Mouse (Mus musculus): ENCODE data around the gene Vps29.
"Not testable (repeated sequence)": the region's sequence is repeated elsewhere in the genome, so short reads cannot be mapped to it uniquely, and the experiment has no call there.

Gene Vps29

GRCm38 (mm10) chr5:122353807-122354491, at the start of gene Vps29, which contains the start of gene Rad9b:
Gene Vps29 (plus strand): TSS chr5:122354369.
Gene Rad9b (minus strand): TSS chr5:122354233.
- peak; percentile 98 to 100 for DNase-seq (ENCODE audit: low spot score in 2 of 2)

GRCm38 (mm10) chr5:122304541-122304940, 49.6 kb upstream of the Vps29 start:
- DNase-seq (ENCODE audit: low spot score in 2 of 2), result no peak

GRCm38 (mm10) chr5:122305472-122305871, 48.7 kb upstream of the Vps29 start:
- DNase-seq (ENCODE audit: low spot score in 2 of 2), result no peak

- no peak for DNase-seq (ENCODE audit: low spot score in 2 of 2)
Measured at GRCm38 (mm10) chr5:122306536-122306935, 47.6 kb upstream of the Vps29 start.

- no peak for DNase-seq (ENCODE audit: low spot score in 2 of 2)
Measured at GRCm38 (mm10) chr5:122310699-122311098, 43.5 kb upstream of the Vps29 start.

GRCm38 (mm10) chr5:122311692-122312091, 42.5 kb upstream of the Vps29 start:
- no peak for DNase-seq (ENCODE audit: low spot score in 2 of 2)

- no peak for DNase-seq (ENCODE audit: low spot score in 2 of 2)
Measured at GRCm38 (mm10) chr5:122312346-122312745, 41.8 kb upstream of the Vps29 start.

GRCm38 (mm10) chr5:122312942-122313684, 41.1 kb upstream of the Vps29 start:
- DNase-seq (ENCODE audit: low spot score in 2 of 2), result no peak

GRCm38 (mm10) chr5:122314966-122315667, 39.1 kb upstream of the Vps29 start:
- DNase-seq (ENCODE audit: low spot score in 2 of 2), result peak; percentile 54 to 78

- no peak for DNase-seq (ENCODE audit: low spot score in 2 of 2)
Measured at GRCm38 (mm10) chr5:122317329-122318045, 36.7 kb upstream of the Vps29 start.

GRCm38 (mm10) chr5:122318100-122318499, 36.1 kb upstream of the Vps29 start:
- DNase-seq (ENCODE audit: low spot score in 2 of 2), result peak; percentile 68 to 73

- not testable (repeated sequence) for DNase-seq (ENCODE audit: low spot score in 2 of 2)
Measured at GRCm38 (mm10) chr5:122318976-122319375, 35.2 kb upstream of the Vps29 start.

- DNase-seq (ENCODE audit: low spot score in 2 of 2), result no peak
Measured at GRCm38 (mm10) chr5:122319474-122320204, 34.5 kb upstream of the Vps29 start.

- DNase-seq (ENCODE audit: low spot score in 2 of 2), result no peak
Measured at GRCm38 (mm10) chr5:122320205-122320781, 33.9 kb upstream of the Vps29 start.

GRCm38 (mm10) chr5:122323523-122323922, 30.6 kb upstream of the Vps29 start:
- DNase-seq (ENCODE audit: low spot score in 2 of 2), result no peak

- DNase-seq (ENCODE audit: low spot score in 2 of 2), result no peak
Measured at GRCm38 (mm10) chr5:122324608-122325431, 29.3 kb upstream of the Vps29 start.

GRCm38 (mm10) chr5:122325477-122325876, 28.7 kb upstream of the Vps29 start:
- no peak for DNase-seq (ENCODE audit: low spot score in 2 of 2)

GRCm38 (mm10) chr5:122327283-122327682, 26.9 kb upstream of the Vps29 start:
- DNase-seq (ENCODE audit: low spot score in 2 of 2), result no peak

- no peak for DNase-seq (ENCODE audit: low spot score in 2 of 2)
Measured at GRCm38 (mm10) chr5:122330269-122330668, 23.9 kb upstream of the Vps29 start.

GRCm38 (mm10) chr5:122334682-122335081, 19.5 kb upstream of the Vps29 start:
- DNase-seq (ENCODE audit: low spot score in 2 of 2), result no peak

Measured in spleen, postnatal 4 days (tissue).